Mouse (Mus musculus) 416B (cell line): ENCODE results near the gene Gimap3.

ENCODE experiments used
- DNase-seq: peaks from one replicate; pipeline ENCODE4 v3.0.0; 2011; ENCODE audit warnings: low read depth

The Gimap3 gene

DNA sequence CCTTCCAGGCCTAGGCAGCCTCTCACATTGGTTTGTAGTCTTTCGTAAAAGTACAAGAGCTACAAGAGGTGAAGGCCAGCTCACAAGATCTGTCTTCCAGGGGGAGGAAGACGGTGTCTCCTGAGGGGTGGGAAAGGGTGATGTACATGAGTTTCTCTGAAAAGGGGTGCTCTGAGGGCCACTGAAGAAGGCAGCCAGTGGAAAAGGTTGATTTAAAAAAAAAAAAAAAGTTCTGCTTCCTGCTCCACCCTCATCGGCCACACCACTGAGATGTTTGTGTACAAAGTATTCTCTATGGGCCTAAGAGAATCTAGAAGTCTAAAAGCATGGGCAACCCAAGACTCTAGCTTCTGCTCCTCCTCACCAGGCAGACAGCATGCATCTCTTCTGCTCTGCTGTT, at the start of gene Gimap3:
Gene Gimap3 (minus strand): TSS at position 156 of the 400 bp plus-strand sequence.
- DNase-seq: no peak

DNA sequence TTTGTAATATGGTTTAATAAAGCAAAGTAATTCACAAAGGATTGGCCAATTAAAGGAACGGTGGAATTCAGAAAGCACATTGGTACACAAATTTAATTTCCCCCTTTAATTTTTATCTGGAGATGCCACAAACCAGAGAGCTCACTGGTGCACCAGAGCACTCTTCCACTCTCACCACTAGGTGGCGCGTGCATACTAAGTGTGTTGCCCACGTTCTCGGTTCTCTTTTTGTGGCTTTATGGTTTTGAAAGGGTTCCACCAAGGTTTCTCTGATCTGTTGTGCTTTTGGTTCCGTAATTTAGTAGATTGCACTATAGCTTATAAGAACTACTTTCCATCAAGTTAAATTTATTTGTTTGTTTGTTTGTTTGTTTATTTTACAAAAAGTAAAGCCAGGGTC, 47.2 kb upstream of the Gimap3 start:
- peak; percentile 84 for DNase-seq

GRCm38 (mm10) chr6:48815013-48815412, 44.4 kb upstream of the Gimap3 start:
- peak; percentile 19 for DNase-seq

- no peak for DNase-seq
Observed at GRCm38 (mm10) chr6:48809494-48810219, 39.0 kb upstream of the Gimap3 start.

GRCm38 (mm10) chr6:48806746-48807145, 36.1 kb upstream of the Gimap3 start:
- DNase-seq: no peak

- DNase-seq: no peak
Observed at GRCm38 (mm10) chr6:48804346-48804745, 33.7 kb upstream of the Gimap3 start.

DNA sequence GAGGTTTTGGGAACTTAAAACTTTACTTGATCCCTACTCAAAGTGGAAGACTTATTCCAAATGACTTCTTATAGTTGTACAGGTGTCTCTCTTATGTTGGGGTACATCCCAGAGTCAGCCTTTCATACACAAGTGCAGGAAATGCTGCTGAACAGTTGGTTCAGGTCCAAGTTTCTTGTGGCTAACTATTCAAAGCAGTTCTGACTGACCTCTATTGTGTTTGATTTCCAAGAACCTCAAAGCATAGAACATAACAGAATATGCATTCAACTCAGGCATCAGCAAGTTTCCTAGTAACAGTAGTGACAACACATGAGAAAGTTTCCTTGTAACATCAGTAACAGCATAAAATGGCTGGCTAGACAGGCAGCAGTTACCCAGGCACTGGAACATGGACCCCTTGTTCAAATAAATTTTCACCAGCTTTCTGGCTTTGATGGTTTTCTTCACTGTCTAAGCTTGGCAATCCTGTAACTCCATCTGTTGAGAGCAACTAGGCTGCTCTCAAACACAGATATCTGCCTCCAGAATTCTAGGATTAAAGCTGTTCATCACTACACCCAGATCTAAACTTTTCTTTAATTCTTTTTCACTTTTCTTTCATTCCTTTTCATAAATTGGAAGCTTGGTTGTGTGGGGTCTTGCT, 32.9 kb upstream of the Gimap3 start:
- DNase-seq: peak; percentile 22

DNA sequence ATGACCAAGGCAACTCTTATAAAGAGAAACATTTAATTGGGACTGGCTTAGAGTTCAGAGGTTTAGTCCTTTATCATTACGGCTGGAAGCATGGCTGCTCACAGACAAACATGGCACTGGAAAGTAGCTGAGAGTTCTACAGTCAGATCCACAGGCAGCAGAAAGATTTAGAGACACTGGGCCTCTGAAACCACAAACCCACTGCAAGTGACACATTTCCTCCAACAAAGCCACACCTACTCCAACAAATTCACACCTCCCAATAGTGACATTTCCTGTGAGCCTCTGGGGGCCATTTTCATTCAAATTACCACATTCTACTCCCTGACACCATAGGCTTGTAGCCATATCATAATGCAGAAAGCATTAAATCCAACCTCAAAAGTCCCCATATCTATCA, 31.2 kb upstream of the Gimap3 start:
- DNase-seq: peak; percentile 90

GRCm38 (mm10) chr6:48787867-48788266, 17.2 kb upstream of the Gimap3 start:
- DNase-seq: peak; percentile 28

- no peak for DNase-seq
Observed at GRCm38 (mm10) chr6:48785601-48786000, 14.9 kb upstream of the Gimap3 start.

DNA sequence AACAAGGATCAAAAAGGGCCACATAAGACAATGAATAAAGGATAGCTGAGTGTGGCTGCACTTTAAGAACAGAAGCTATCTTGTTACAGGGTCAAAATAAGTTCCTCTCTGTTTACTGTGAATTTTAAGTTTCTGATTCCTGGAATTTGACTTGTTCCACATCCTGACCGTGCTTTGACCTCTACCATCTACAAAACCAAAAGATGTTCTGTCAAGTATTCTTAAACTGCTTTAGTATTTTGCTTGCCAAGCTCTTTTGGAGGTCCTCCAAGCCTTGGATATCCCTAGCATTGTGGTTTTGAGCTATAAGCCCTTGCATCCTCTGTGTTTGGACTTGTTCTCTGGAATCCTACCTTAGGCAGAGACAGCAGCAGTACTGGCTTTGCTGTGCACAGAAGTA, 14.5 kb upstream of the Gimap3 start:
- DNase-seq: no peak

DNA sequence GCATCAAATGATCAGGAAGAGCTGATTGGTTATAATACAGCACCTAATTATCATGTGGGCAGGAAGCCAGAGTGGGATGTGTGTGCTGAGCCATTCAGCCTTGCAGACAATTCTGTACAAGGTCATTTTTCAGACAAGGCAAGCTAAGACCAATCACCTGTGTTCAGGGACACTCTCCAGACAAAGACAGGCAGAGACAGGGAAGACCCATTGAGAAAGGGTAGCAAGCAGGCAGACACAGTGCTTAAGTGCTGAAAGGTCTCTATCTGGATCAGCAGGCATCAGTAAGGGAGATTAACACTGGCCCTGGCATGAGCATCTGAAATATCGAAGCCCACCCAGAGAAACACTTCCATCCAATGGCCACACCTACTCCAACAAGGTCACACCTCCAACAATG, 13.8 kb upstream of the Gimap3 start:
- DNase-seq: no peak

DNA sequence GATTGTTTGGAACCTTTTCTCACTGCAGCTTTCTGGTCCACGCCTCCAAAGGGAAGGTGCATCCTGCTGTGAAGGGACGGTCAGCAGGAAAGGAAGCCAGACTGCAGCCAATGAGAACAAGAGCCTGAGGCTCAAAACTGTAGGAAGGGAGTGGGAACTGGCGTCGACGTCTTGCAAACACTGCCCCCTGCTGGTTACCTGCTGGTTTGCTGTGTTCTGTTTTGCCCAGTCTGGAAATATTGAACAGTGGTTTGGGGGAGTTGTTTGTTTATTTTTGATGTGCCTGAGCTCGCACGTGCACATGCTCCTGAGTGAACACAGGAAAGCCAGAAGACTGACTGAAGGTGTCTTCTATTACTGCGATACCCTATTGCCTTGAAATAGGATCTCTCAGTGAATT, 1.4 kb upstream of the Gimap3 start:
- peak; percentile 74 for DNase-seq

GRCm38 (mm10) chr6:48768933-48769332, 1.7 kb downstream of the Gimap3 start:
- DNase-seq: no peak

- DNase-seq: no peak
Observed at GRCm38 (mm10) chr6:48768178-48768869, 2.3 kb downstream of the Gimap3 start.

DNA sequence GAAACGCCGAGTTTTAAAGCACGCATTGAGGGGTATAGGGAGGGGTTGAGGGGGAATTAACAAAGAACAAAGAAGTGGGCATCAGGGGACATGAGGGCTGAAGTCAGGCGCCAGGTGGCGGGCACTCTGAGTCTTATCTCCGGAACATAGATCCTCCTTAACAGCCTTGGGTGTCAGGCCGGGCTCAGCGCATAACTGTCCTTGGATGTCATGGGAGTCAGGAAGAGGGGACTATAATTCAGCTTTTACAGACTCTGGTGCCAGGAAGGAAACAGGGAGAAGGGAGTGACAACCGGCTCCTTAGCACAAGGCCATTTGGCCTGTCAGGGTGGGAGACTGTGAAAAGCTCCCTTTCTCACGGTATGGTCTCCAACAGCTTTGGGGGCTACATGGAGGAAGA, 6.2 kb downstream of the Gimap3 start:
- no peak for DNase-seq

- no peak for DNase-seq
Observed at GRCm38 (mm10) chr6:48763567-48764270, 6.9 kb downstream of the Gimap3 start.

DNA sequence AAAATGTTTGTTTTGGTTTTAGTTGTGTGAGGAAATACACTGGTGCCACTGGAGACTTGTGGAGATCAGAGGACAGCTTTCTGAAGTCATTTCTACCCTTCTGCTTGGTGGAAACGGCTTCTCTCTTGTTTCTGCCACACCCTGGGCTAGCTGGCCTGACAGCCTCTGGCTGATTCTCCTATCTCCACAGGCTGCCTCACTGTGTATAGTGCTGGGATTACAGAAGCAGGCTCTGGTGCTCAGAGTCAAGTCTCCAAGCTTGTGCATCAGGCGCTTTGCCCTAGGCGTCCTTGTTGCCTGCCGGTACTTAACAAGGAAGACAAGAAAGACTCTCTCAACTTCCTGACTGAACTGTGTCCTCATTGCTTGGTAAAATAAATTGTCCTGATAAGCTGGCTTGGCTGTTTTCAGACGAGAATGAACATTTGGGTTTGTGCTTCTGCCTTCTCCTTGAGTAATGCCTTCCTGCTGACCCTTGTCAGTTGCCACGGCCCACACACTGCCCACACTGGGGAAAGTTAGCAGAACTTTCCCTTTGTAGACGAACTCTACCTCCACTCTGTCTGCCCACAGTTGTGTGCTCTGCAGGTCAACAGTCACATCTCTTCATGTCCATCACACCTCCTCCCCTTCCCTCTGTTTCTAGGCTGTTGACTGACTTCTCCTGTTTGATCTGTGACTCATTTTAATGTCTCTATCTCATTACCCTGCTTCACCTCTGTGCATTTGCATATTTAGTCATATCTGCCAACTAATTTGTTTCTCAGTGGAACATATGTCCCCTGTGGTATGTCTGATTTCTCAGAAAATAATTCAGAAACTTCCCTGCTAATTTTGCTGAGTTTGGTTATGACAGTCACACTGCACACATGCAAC, 23.3 kb downstream of the Gimap3 start:
- peak; percentile 34 for DNase-seq

DNA sequence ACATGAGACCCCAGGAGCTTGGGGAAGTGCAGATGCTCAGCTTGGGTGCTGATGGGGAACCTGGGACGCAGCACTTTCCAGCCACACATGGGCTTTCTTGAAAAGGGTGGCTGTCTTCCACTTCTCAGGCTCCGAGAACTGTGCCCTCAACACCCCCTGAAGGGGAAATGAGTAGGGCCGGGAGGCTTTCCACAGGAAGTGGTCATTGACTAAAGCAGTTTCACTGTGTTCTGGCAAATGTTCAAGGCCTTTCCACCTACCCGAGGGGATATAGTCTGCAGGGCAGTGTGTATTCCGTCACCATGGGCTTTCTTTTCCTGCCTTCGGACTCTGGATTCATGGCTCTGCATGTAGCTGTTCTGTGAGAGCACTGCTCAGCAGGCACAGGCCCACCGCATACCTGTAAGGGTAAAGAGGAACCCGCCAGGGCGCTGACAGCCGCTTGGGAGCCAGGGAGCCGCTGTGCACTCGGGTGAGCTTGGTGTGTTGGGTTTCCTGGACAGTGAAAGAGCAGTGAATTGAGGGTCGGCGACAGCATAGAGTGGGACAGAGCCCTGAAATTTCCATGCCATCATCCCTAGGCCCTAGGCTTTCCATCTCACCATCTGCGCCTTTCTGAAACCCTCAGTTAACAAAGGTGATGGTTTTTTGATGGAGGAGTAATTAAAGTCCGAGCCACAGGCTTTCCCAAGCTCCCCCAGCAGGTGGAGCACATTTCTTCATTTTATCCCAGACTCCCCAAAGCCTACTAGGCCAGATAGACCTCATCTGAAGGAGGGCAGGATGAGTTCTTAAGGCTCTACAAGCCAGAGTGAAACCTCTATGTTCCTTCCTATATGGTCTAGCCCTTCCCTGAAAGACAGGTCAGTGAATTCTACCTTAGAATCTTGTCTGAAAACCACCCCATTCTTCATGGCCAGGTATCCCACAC, 24.4 kb downstream of the Gimap3 start, which contains the start of gene Gimap5:
Gene Gimap5 (plus strand): TSS at position 239 of the 931 bp plus-strand sequence.
- peak; percentile 94 for DNase-seq

DNA sequence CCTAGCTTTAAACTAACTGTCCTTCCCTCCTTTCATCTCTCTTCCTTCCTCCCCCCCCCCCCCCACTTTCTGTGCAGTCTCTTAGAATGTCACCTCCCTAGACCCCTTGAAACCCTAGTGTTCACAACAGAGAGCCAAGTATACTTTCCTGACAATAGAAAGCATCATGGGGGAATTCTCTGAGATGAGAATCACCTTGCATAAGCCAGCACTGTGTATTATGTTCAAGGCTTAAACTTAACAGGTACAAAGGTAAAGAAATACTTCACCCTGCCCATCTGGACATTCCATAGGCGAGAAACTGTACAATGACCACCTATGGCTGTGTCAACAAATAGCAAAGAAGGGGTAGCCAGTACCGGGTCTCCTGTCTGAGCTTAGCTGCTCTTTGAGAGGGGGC, 25.2 kb downstream of the Gimap3 start:
- no peak for DNase-seq
